Mouse (Mus musculus) hindbrain, embryonic 16.5 days (tissue): Measurements from ENCODE around the gene Gm12166. TPM values are rescaled to one million over a fixed set of nuclear protein-coding genes. Genes with fewer than 3 reads are reported as not detected.
A peak's percentile ranks its signal among the peaks of the same experiment; 100 is the strongest.

ENCODE experiments used
- ATAC-seq: fragments of 200-750 bp; cut with Nextera tagmentation; 2 replicates; pipeline ENCODE4 v1.8.0; 2017; ENCODE audit warnings: moderate TSS enrichment, moderate library complexity
- H3K27ac ChIP-seq: fragments of 300-500 bp; sonication (generic); 2 replicates; pipeline ENCODE4 v1.5.1; 2014; ENCODE audit warnings: low read depth, mild to moderate bottlenecking, control low read depth, low read length, moderate library complexity
- H3K27me3 ChIP-seq: fragments of 300-500 bp; sonication (generic); replicated peaks from 2 replicates; pipeline ENCODE4 v1.6.1; 2014; ENCODE audit warnings: low read length; ENCODE audit not compliant: control insufficient read depth, insufficient read depth
- H3K36me3 ChIP-seq: fragments of 300-500 bp; sonication (generic); 2 replicates; pipeline ENCODE4 v1.6.1; 2014; ENCODE audit warnings: mild to moderate bottlenecking, low read length, moderate library complexity, mixed read lengths; ENCODE audit not compliant: control insufficient read depth, insufficient read depth
- H3K4me1 ChIP-seq: fragments of 300-500 bp; sonication (generic); 2 replicates; pipeline ENCODE4 v1.6.1; 2014; ENCODE audit warnings: low read depth, low read length; ENCODE audit not compliant: control insufficient read depth, insufficient read depth
- H3K4me2 ChIP-seq: fragments of 300-500 bp; sonication (generic); 2 replicates; pipeline ENCODE4 v1.6.1; 2014; ENCODE audit warnings: mild to moderate bottlenecking, low read length, control low read depth, moderate library complexity
- H3K4me3 ChIP-seq: fragments of 300-500 bp; sonication (generic); 2 replicates; pipeline ENCODE4 v1.5.1; 2014; ENCODE audit warnings: mild to moderate bottlenecking, low read length, control low read depth, moderate library complexity
- H3K9ac ChIP-seq: fragments of 300-500 bp; sonication (generic); 2 replicates; pipeline ENCODE4 v1.6.1; 2014; ENCODE audit warnings: low read depth, mild to moderate bottlenecking, control low read depth, low read length, moderate library complexity
- H3K9me3 ChIP-seq: fragments of 300-500 bp; sonication (generic); 2 replicates; pipeline ENCODE4 v1.6.1; 2014; ENCODE audit warnings: mild to moderate bottlenecking, low read length, moderate library complexity; ENCODE audit not compliant: control insufficient read depth
- whole genome bisulfite sequencing: fragments of 180-500 bp; shearing (Covaris S2); extraction: QIAGEN DNeasy Blood & Tissue Kit; methylation state at CpG from one replicate; pipeline ENCODE4 v1.1.7; 2014; 5-methylcytosine and 5-hydroxymethylcytosine counted together
- polyA plus RNA-seq: library from polyadenylated mRNA; unstranded; fragments of >200 nt; fragmentation: Nextera tagmentation; extraction: Ambion mirVana; gene quantifications from 2 replicates; pipeline ENCODE4 v1.2.1, GENCODE M21; 2015

Gm12166 gene
- polyA plus RNA-seq, 1 experiment from 2014 or later, result 13.3 TPM

DNA sequence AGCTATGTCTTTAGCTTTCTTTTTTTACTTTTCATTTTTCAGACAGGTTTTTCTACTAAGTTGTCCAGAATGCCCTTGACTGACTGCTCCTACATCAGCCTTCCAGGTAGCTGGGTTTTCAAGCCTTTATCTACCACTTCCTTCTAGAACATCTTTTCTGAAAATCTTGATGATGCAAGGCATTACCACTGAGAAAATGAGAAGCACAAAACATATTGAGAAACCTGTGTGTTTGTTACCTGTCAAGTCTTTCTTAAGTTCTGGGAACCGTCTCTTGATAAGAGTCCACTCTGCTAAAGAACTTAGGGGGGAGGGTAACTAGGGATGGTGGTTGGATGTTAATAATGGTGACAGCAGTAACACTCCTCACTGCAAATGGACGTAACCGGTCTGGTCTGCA is 23.4 kb upstream of the Gm12166 start:
- H3K36me3 ChIP-seq, result peaks cover 6% of the 10 kb centered on the region
- H3K4me2 ChIP-seq, result no peak overlapping the region
- H3K27ac ChIP-seq, result no peak overlapping the region
- ATAC-seq, result no peak
- H3K4me1 ChIP-seq, result no peaks in the 10 kb centered on the region
- no peaks in the 10 kb centered on the region for H3K9me3 ChIP-seq
- H3K4me3 ChIP-seq, result no peak overlapping the region
- no peak overlapping the region for H3K9ac ChIP-seq
- WGBS, result 96% methylated on average over 3 of the region's 3 CpGs
- H3K27me3 ChIP-seq, result no peaks in the 10 kb centered on the region

DNA sequence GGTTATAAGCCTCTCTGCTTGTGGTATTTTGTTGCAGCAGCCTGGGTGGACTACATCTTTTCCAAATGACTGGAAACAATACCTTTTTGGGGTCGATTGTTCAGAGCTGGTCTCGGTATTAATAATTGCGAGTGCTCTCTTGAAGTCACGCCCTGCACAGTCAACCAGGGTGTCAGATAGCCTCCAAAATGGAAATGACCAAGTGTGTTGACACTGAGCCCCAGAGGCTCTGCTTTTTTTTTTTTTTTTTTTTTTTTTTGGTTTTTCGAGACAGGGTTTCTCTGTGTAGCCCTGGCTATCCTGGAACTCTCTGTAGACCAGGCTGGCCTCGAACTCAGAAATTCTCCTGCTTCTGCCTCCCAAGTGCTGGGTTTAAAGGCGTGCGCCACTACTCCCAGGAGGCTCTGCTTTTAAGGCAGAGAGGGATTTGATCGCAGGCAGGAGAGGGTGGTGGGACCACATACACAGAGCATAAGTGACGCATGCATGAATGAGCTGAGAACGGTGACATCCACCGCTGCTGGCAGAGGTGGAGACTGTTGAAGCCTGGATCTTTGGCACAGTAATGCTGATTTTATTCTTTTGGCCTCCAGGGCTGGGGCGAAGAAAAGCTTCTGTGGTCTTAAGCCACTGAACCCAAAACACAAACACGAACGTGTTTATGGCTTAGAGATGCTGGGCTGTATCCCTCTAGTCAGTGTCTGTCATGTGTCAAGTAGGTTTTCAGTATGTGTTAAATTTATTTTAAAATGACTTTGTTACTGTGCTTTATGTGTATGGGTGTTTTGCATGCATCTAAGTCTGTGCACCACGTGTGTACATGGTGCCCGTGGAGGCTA is 21.9 kb upstream of the Gm12166 start:
- Histone ChIP-seq H3K4me3 (no peak overlapping the region), H3K9ac (no peak overlapping the region), H3K9me3 (no peaks in the 10 kb centered on the region), H3K27me3 (no peaks in the 10 kb centered on the region), H3K27ac (no peak overlapping the region), H3K36me3 (peaks cover 6% of the 10 kb centered on the region), H3K4me2 (no peak overlapping the region), H3K4me1 (peaks cover 8% of the 10 kb centered on the region)
- ATAC-seq, result no peak
- 86% methylated on average over 17 of the region's 17 CpGs for WGBS

GRCm38 (mm10) chr11:46073061-46073849 is 21.1 kb upstream of the Gm12166 start:
- Histone ChIP-seq H3K4me1 (peaks cover 12% of the 10 kb centered on the region), H3K4me2 (no peak overlapping the region), H3K27ac (no peak overlapping the region), H3K36me3 (peaks cover 6% of the 10 kb centered on the region), H3K27me3 (no peaks in the 10 kb centered on the region), H3K9me3 (no peaks in the 10 kb centered on the region), H3K9ac (no peak overlapping the region), H3K4me3 (no peak overlapping the region)
- ATAC-seq, result no peak
- WGBS, result 74% methylated on average over 15 of the region's 15 CpGs

GRCm38 (mm10) chr11:46072466-46073060 is 20.4 kb upstream of the Gm12166 start:
- Histone ChIP-seq H3K27me3 (no peaks in the 10 kb centered on the region), H3K9me3 (no peaks in the 10 kb centered on the region), H3K27ac (no peak overlapping the region), H3K36me3 (peaks cover 5% of the 10 kb centered on the region), H3K4me2 (no peak overlapping the region), H3K9ac (no peak overlapping the region), H3K4me3 (no peak overlapping the region), H3K4me1 (peaks cover 12% of the 10 kb centered on the region)
- ATAC-seq, result no peak
- 74% methylated on average over 8 of the region's 8 CpGs for WGBS

- H3K27ac ChIP-seq, result no peak overlapping the region
- H3K4me2 ChIP-seq, result no peak overlapping the region
- 77% methylated on average over 8 of the region's 8 CpGs for WGBS
- H3K4me1 ChIP-seq, result peaks cover 14% of the 10 kb centered on the region
- no peaks in the 10 kb centered on the region for H3K36me3 ChIP-seq
- ATAC-seq, result no peak
- H3K27me3 ChIP-seq, result no peaks in the 10 kb centered on the region
- H3K9me3 ChIP-seq, result no peaks in the 10 kb centered on the region
- no peak overlapping the region for H3K9ac ChIP-seq
- no peak overlapping the region for H3K4me3 ChIP-seq
These were observed 18.7 kb upstream of the Gm12166 start for GRCm38 (mm10) chr11:46070789-46071188.

GRCm38 (mm10) chr11:46070161-46070560 is 18.0 kb upstream of the Gm12166 start:
- Histone ChIP-seq H3K9me3 (no peaks in the 10 kb centered on the region), H3K27me3 (no peaks in the 10 kb centered on the region), H3K4me1 (peaks cover 19% of the 10 kb centered on the region), H3K9ac (no peak overlapping the region), H3K36me3 (no peaks in the 10 kb centered on the region), H3K4me3 (no peak overlapping the region), H3K4me2 (no peak overlapping the region), H3K27ac (no peak overlapping the region)
- ATAC-seq, result no peak
- WGBS, result 79% methylated on average over 4 of the region's 4 CpGs

DNA sequence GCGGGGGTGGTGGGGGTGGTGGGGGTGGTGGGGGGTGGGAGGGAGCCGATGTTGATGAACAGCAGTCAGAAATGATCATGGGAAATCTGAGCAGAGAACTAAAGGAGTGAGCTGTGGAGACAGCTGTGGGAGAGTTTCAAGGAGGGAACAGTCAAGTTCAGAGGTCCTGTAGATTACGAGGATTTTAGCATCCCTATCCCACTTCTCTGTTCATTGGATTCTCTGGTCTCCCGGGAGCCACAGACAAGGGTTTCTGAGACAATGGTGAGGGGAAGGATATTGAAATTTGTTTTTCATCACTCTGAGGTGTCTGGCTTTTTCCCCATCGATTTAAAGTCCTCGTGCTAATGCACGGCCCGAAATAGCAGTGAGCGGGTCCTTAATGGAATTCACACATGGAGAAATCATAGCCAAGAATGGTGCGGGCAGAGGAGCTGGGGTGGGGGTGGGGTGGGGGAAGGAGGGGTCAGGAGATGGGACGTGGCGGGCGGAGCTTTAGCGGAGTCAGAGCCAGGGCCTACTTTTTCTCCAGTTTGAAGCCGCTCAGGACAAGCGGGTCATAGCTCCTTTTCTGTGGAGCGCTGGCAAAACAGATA is 17.4 kb upstream of the Gm12166 start:
- Histone ChIP-seq H3K36me3 (0 out of 2 replicates have a peak, but pooled peaks cover 3% of the 10 kb centered on the region), H3K4me2 (peak overlapping the region; percentile 15), H3K27ac (0 out of 2 replicates have a peak overlapping the region, but pooled peaks have one; percentile 23), H3K4me3 (no peak overlapping the region), H3K9ac (no peak overlapping the region), H3K27me3 (no peaks in the 10 kb centered on the region), H3K4me1 (peaks cover 23% of the 10 kb centered on the region), H3K9me3 (no peaks in the 10 kb centered on the region)
- WGBS, result 24% methylated on average over 17 of the region's 17 CpGs
- no peak for ATAC-seq

DNA sequence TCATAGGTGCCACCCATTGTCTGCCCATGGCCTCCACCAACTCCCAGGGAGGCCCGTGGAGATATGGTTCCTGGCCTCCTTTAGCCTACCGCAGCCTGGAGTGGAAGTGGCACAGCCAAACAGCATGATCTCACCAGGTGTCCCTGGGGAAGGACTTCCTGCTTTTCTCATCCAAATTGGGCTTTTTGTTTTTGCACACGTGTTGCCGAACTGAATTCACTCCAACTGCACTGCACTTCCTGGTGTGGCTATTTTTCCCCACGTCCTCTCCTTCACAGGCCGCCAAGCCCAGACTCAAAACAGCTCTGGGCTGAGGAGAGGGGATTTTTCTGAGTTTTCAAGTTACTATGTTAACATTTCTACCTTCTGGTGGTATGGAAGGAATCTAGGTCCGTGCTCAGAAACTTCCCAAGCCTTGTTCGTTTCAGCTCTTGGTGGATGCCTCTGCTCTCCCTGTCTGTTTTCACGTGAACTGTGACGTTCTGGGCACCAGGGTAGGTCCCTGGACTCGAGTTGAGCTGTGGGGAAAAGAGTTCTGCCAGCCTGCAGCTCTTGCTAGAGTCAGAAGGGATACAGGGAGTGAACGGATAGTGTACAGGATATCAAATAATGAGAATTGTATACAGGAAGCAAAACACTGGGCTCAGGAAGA is 16.8 kb upstream of the Gm12166 start:
- WGBS, result 29% methylated on average over 12 of the region's 12 CpGs
- Histone ChIP-seq H3K36me3 (0 out of 2 replicates have a peak, but pooled peaks cover 3% of the 10 kb centered on the region), H3K4me2 (no peak overlapping the region), H3K9me3 (no peaks in the 10 kb centered on the region), H3K27me3 (no peaks in the 10 kb centered on the region), H3K4me1 (peaks cover 23% of the 10 kb centered on the region), H3K4me3 (no peak overlapping the region), H3K27ac (no peak overlapping the region), H3K9ac (no peak overlapping the region)
- ATAC-seq, result no peak
